Mouse (Mus musculus): Measurements from ENCODE around the gene Ccdc106. TPM values are rescaled to one million over a fixed set of nuclear protein-coding genes. Genes with fewer than 3 reads are reported as not detected.
A peak's percentile ranks its signal among the peaks of the same experiment; 100 is the strongest.

Gene Ccdc106
- polyA plus RNA-seq, 1 experiment from 2014 or later = not detected

- TF ChIP-seq EP300 (IDR thresholded peaks at IDR 0.05; ENCODE audit: low read depth) (no peak), CTCF (IDR thresholded peaks at IDR 0.05; ENCODE audit: low read depth) (no peak)
- ATAC-seq (no peak), DNase-seq (no peak)
- H3K4me2 ChIP-seq (ENCODE audit: low read depth, low read length) = peak overlapping the region; percentile 98; the same call in 1 of the 2 replicates
- WGBS (ENCODE audit: insufficient replicate concordance) = 89% methylated on average over 12 of the region's 12 CpGs
- H3K27me3 ChIP-seq (ENCODE audit: insufficient read depth, low read length) = peaks cover 34% of the 10 kb centered on the region
- H3K4me1 ChIP-seq (ENCODE audit: insufficient read depth) = peaks cover 23% of the 10 kb centered on the region
- H3K27ac ChIP-seq (ENCODE audit: low read depth) = no peak overlapping the region
- no peaks in the 10 kb centered on the region for H3K9me3 ChIP-seq (ENCODE audit: low read length)
- no peak overlapping the region for H3K4me3 ChIP-seq (ENCODE audit: low read depth, low read length)
- no peak overlapping the region for H3K9ac ChIP-seq (replicated peaks)
- no peaks in the 10 kb centered on the region for H3K36me3 ChIP-seq (replicated peaks; ENCODE audit: insufficient read depth, low read length)
Observed at GRCm38 (mm10) chr7:5059421-5059820, 39.1 kb downstream of the Ccdc106 start.

GRCm38 (mm10) chr7:5060239-5060731 lies 39.9 kb downstream of the Ccdc106 start:
- peak; percentile 83 for DNase-seq
- 4% methylated on average over 27 of the region's 27 CpGs for WGBS (ENCODE audit: insufficient replicate concordance)
- H3K36me3 ChIP-seq (replicated peaks; ENCODE audit: insufficient read depth, low read length) = no peaks in the 10 kb centered on the region
- peak overlapping the region; percentile 85 for H3K4me3 ChIP-seq (ENCODE audit: low read depth, low read length)
- no peaks in the 10 kb centered on the region for H3K9me3 ChIP-seq (ENCODE audit: low read length)
- H3K4me2 ChIP-seq (ENCODE audit: low read depth, low read length) = peak overlapping the region; percentile 98
- H3K4me1 ChIP-seq (ENCODE audit: insufficient read depth) = peaks cover 27% of the 10 kb centered on the region
- no peak for ATAC-seq
- H3K9ac ChIP-seq (replicated peaks) = peak overlapping the region; percentile 99
- peaks cover 25% of the 10 kb centered on the region for H3K27me3 ChIP-seq (ENCODE audit: insufficient read depth, low read length)
- TF ChIP-seq CTCF (IDR thresholded peaks at IDR 0.05; ENCODE audit: low read depth) (peak; percentile 82), EP300 (IDR thresholded peaks at IDR 0.05; ENCODE audit: low read depth) (no peak)
- H3K27ac ChIP-seq (ENCODE audit: low read depth) = peak overlapping the region; percentile 100

- WGBS (ENCODE audit: insufficient replicate concordance) = 0% methylated on average over 55 of the region's 60 CpGs
- H3K4me2 ChIP-seq (ENCODE audit: low read depth, low read length) = peak overlapping the region; percentile 98
- H3K4me1 ChIP-seq (ENCODE audit: insufficient read depth) = peaks cover 36% of the 10 kb centered on the region
- no peaks in the 10 kb centered on the region for H3K9me3 ChIP-seq (ENCODE audit: low read length)
- peak; percentile 88 for ATAC-seq
- peak; percentile 95 for DNase-seq
- H3K27ac ChIP-seq (ENCODE audit: low read depth) = peak overlapping the region; percentile 100
- peaks cover 16% of the 10 kb centered on the region for H3K27me3 ChIP-seq (ENCODE audit: insufficient read depth, low read length)
- TF ChIP-seq EP300 (IDR thresholded peaks at IDR 0.05; ENCODE audit: low read depth) = no peak
- TF ChIP-seq CTCF (IDR thresholded peaks at IDR 0.05; ENCODE audit: low read depth) = peak; percentile 89
- peak overlapping the region; percentile 85 for H3K4me3 ChIP-seq (ENCODE audit: low read depth, low read length)
- H3K36me3 ChIP-seq (replicated peaks; ENCODE audit: insufficient read depth, low read length) = peaks cover 4% of the 10 kb centered on the region
- H3K9ac ChIP-seq (replicated peaks) = peak overlapping the region; percentile 99
Observed at GRCm38 (mm10) chr7:5060944-5061773, 40.8 kb downstream of the Ccdc106 start.

GRCm38 (mm10) chr7:5061774-5062359 lies 41.5 kb downstream of the Ccdc106 start, which contains the start of gene U2af2:
U2af2 (plus strand) TSS chr7:5062143.
- peak; percentile 75 for ATAC-seq
- H3K27ac ChIP-seq (ENCODE audit: low read depth) = peak within 1 kb of the TSS; percentile 100
- H3K9ac ChIP-seq (replicated peaks) = peak within 1 kb of the TSS; percentile 99
- DNase-seq = peak; percentile 97
- peak within 1 kb of the TSS; percentile 85 for H3K4me3 ChIP-seq (ENCODE audit: low read depth, low read length)
- H3K27me3 ChIP-seq (ENCODE audit: insufficient read depth, low read length) = peaks cover 9% of the 10 kb centered on the region
- TF ChIP-seq EP300 (IDR thresholded peaks at IDR 0.05; ENCODE audit: low read depth) = no peak
- no peak for TF ChIP-seq CTCF (IDR thresholded peaks at IDR 0.05; ENCODE audit: low read depth)
- H3K4me1 ChIP-seq (ENCODE audit: insufficient read depth) = peaks cover 39% of the 10 kb centered on the region
- H3K9me3 ChIP-seq (ENCODE audit: low read length) = no peaks in the 10 kb centered on the region
- WGBS (ENCODE audit: insufficient replicate concordance) = under 1% methylated on average over 62 of the region's 65 CpGs
- peaks cover 10% of the 10 kb centered on the region for H3K36me3 ChIP-seq (replicated peaks; ENCODE audit: insufficient read depth, low read length)
- H3K4me2 ChIP-seq (ENCODE audit: low read depth, low read length) = peak within 1 kb of the TSS; percentile 98

- under 1% methylated on average over 48 of the region's 51 CpGs for WGBS (ENCODE audit: insufficient replicate concordance)
- peak; percentile 82 for DNase-seq
- peaks cover 3% of the 10 kb centered on the region for H3K27me3 ChIP-seq (ENCODE audit: insufficient read depth, low read length)
Observed at GRCm38 (mm10) chr7:5062360-5063001, 42.1 kb downstream of the Ccdc106 start.

More at GRCm38 (mm10) chr7:5062360-5063001, 42.1 kb downstream of the Ccdc106 start:
- Histone ChIP-seq H3K4me2 (ENCODE audit: low read depth, low read length) (peak overlapping the region; percentile 98), H3K27ac (ENCODE audit: low read depth) (peak overlapping the region; percentile 100), H3K36me3 (replicated peaks; ENCODE audit: insufficient read depth, low read length) (peaks cover 16% of the 10 kb centered on the region), H3K9ac (replicated peaks) (peak overlapping the region; percentile 99), H3K4me3 (ENCODE audit: low read depth, low read length) (peak overlapping the region; percentile 85), H3K9me3 (ENCODE audit: low read length) (no peaks in the 10 kb centered on the region), H3K4me1 (ENCODE audit: insufficient read depth) (peaks cover 38% of the 10 kb centered on the region)
- peak; percentile 60 for ATAC-seq
- TF ChIP-seq CTCF (IDR thresholded peaks at IDR 0.05; ENCODE audit: low read depth) = no peak
- peak; percentile 44; the same call in 1 of the 2 replicates for TF ChIP-seq EP300 (IDR thresholded peaks at IDR 0.05; ENCODE audit: low read depth)

Data from liver, postnatal 0 days (tissue).